Mouse (Mus musculus): ENCODE data around the gene Pkp1.
A peak's percentile ranks its signal among the peaks of the same experiment; 100 is the strongest.

The Pkp1 gene

GRCm38 (mm10) chr1:135906736-135907135, 12.3 kb downstream of the Pkp1 start:
- DNase-seq (ENCODE audit: low spot score in 2 of 2): peak in 1 of 2 experiments; percentile 13

GRCm38 (mm10) chr1:135899991-135900515, 19.0 kb downstream of the Pkp1 start:
- DNase-seq (ENCODE audit: low spot score in 2 of 2): no peak

GRCm38 (mm10) chr1:135899295-135899694, 19.7 kb downstream of the Pkp1 start:
- no peak for DNase-seq (ENCODE audit: low spot score in 2 of 2)

- DNase-seq (ENCODE audit: low spot score in 2 of 2): no peak
These were observed 23.6 kb downstream of the Pkp1 start for GRCm38 (mm10) chr1:135895367-135895766.

- no peak for DNase-seq (ENCODE audit: low spot score in 2 of 2)
These were observed 25.6 kb downstream of the Pkp1 start for GRCm38 (mm10) chr1:135893377-135893776.

- DNase-seq (ENCODE audit: low spot score in 2 of 2): no peak
These were observed 26.2 kb downstream of the Pkp1 start for GRCm38 (mm10) chr1:135892764-135893163.

- DNase-seq (ENCODE audit: low spot score in 2 of 2): no peak
These were observed 26.8 kb downstream of the Pkp1 start for GRCm38 (mm10) chr1:135892233-135892632.

GRCm38 (mm10) chr1:135891424-135892216, 27.4 kb downstream of the Pkp1 start:
- no peak for DNase-seq (ENCODE audit: low spot score in 2 of 2)

GRCm38 (mm10) chr1:135889461-135890185, 29.4 kb downstream of the Pkp1 start:
- DNase-seq (ENCODE audit: low spot score in 2 of 2): no peak

- DNase-seq (ENCODE audit: low spot score in 2 of 2): peak in 1 of 2 experiments; percentile 67
These were observed 36.5 kb downstream of the Pkp1 start for GRCm38 (mm10) chr1:135882385-135883109.

- no peak for DNase-seq (ENCODE audit: low spot score in 2 of 2)
These were observed 41.8 kb downstream of the Pkp1 start for GRCm38 (mm10) chr1:135877248-135877647.

- no peak for DNase-seq (ENCODE audit: low spot score in 2 of 2)
These were observed 46.0 kb downstream of the Pkp1 start for GRCm38 (mm10) chr1:135872991-135873390.

- DNase-seq (ENCODE audit: low spot score in 2 of 2): no peak
These were observed 50.4 kb downstream of the Pkp1 start for GRCm38 (mm10) chr1:135868570-135868969.

GRCm38 (mm10) chr1:135865518-135866194, 53.4 kb downstream of the Pkp1 start:
- peak; percentile 59 to 80 for DNase-seq (ENCODE audit: low spot score in 2 of 2)

GRCm38 (mm10) chr1:135864830-135865229, 54.2 kb downstream of the Pkp1 start:
- no peak for DNase-seq (ENCODE audit: low spot score in 2 of 2)

GRCm38 (mm10) chr1:135863786-135864335, 55.1 kb downstream of the Pkp1 start:
- no peak for DNase-seq (ENCODE audit: low spot score in 2 of 2)

- no peak for DNase-seq (ENCODE audit: low spot score in 2 of 2)
These were observed 56.4 kb downstream of the Pkp1 start for GRCm38 (mm10) chr1:135862561-135862960.

- no peak for DNase-seq (ENCODE audit: low spot score in 2 of 2)
These were observed 56.9 kb downstream of the Pkp1 start for GRCm38 (mm10) chr1:135861980-135862552.

- no peak for DNase-seq (ENCODE audit: low spot score in 2 of 2)
These were observed 57.9 kb downstream of the Pkp1 start for GRCm38 (mm10) chr1:135861091-135861490.

- no peak for DNase-seq (ENCODE audit: low spot score in 2 of 2)
These were observed 60.5 kb downstream of the Pkp1 start for GRCm38 (mm10) chr1:135858533-135858932.

Measured in frontal cortex, postnatal 14 days (tissue).